Mouse (Mus musculus) heart, adult 18-20 months (tissue): ENCODE measurements around the gene Nectin1. TPM values are rescaled to one million over a fixed set of nuclear protein-coding genes. Genes with fewer than 3 reads are reported as not detected.
A peak's percentile ranks its signal among the peaks of the same experiment; 100 is the strongest.

Experiments
- DNase-seq, 2 experiments: peaks; one replicate each; pipeline ENCODE4 v3.0.0; 2021 to 2022; ENCODE audit warnings: mixed read lengths in 1 of 2
- total RNA-seq, 2 experiments: library from RNA; stranded (reverse); gene quantifications; 2 replicates each; pipeline ENCODE4 v1.2.3; 2021

Nectin1 gene
- total RNA-seq, 2 experiments from 2014 or later, result 3.8 to 4.0 TPM

DNA sequence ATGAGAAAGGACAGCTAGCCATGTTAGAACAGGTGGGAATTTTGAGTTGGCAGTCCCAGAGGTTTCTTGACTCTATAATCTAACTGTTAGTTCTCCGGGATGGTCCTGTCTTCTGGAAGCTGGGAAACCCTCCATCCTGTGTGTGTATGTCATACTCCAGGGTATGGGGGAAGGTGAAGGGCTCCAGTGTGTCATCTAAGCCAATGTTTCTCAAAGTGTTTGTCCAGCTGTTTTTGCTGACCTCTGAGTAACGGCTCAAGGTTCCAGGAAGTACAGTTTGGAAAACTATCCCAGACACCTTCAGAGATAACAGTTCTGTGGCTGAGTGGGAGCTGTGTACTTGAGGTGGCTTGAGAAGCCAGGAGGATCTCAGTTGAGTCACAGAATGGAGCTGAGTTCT, 56.7 kb downstream of the Nectin1 start:
- DNase-seq, result no peak

DNA sequence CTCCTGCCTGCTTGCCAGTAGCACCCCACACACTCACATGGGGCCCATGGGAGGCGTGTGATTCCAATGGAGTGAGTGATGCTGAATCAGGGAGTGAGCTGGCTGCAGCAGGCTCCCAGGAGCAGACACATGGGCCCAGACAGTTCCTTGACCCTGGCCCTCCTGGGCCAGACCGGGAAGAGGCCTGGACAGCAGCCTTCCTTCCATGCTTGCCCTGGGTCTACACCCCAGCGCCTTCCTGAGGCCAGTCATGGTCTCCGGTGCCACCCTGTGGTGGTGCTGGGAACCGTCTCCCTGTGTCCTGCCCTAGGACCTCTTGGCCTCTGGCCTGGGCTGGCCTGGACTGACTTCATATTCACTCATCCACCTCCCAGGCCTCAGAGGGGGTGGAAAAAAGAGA, 58.1 kb downstream of the Nectin1 start:
- peak; percentile 87 to 88 for DNase-seq

DNA sequence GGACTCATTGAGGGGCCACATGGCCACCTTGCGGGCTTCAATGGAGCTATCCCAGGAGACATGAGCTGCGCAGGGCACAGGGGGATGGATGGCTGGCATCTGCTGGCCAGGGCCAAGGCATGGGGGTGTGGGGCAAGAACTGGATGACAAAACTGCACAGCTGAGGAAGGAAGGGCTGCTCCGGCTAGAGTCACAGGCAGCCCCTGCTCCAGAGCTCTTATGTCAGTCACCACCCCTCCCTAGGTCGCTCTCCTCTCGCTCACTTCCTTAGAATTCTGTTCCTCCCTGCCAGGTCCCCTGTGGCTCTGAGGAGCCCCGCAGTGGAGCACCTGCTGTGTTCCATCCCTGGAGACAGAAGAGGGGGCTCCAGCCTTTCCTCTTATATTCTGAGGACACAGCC, 63.8 kb downstream of the Nectin1 start:
- no peak for DNase-seq

DNA sequence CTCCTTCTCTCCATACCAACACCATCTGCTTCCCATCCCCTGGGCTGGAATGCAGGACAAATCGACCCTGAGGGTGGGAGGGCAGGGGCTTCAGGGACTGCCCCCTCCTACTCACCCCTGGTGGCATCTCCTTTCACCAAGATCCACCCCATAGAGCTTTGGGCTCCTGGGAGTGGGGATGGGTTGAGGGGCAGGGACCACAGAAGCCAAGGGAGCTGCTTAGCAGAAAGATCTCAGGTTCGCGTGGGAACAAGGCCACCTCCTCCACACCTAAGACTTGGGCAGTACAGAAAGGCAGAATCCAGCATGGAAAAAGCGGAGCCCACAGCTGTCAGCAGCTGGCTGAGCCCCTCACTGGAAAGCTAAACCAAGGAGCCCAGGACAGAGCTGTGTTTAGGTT, 64.3 kb downstream of the Nectin1 start:
- DNase-seq, result no peak

DNA sequence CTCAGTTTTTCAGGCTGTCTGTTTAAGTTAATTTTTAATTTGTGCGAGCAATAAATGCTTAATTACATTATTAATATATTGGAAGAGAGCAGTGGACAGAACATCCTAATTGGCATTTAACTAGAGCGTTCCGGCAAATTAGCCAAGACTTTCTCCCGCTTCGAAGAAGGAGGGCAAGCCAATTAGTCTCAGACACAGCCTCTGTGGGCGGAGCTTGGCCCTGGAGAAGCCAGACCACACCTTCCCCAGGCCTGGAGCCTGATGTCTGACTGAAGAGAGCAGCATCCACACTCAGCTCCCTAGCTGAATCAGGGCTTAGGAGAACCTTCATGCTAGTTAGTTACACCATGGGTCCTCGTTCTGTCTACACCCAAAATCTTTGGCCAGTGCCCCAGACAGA, 64.8 kb downstream of the Nectin1 start:
- peak; percentile 30 to 35 for DNase-seq

DNA sequence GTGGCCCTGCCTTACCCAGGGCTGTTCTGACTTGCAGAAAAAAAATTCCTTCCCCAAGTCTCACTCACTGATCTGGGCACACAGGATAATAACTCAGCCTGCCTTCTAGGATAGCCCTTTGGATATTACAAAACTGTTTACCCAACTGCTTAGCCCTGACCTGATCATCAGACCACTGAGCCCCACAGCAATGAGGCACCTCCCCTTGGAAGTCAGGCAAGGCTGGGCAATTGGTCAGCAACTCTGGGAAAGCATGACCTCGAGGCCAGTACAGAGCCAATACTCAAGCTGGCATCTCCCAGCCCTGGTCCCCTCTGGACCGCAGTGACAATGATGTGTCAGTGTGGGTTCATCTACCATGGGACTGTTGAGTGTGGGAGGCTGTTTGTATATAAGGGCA, 69.4 kb downstream of the Nectin1 start:
- no peak for DNase-seq

DNA sequence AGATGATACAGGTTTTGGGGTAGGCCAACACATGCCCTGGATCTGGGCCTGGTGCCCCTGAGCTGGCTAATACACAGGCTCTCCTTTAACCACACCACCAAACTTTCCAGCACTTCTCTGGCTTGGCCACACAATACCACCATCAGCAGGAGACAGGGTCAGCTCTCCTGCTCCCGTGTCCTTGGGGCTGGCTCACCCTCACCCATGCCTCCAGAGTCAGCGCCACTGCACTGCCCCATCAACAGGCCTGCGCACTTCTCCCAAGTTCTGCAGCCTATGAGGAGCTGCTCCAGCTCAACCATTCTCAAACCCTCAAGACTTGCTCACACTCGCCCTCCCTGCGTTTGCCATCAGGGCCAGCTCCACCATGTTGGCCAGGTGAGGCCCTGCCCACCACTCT, 78.4 kb downstream of the Nectin1 start:
- DNase-seq, result no peak

DNA sequence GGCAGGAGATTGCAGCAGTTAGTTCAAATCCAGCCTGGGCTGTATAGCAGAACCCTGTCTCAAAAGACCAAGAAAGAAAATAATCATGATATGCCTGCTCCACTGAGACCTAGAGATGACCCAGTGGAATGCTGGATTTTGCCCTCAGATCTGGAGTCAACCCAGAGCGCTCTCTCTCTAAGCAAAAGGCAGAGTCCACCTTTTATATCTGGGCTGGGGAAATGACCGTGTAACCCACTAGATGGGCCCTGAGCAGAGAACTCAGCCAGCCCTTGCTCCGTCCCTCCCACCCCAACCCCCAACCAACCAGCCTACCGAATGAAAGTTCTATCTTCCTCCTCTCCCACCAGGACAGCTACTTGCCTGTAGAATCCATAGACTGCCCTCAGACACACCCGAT, 81.4 kb downstream of the Nectin1 start:
- no peak for DNase-seq

DNA sequence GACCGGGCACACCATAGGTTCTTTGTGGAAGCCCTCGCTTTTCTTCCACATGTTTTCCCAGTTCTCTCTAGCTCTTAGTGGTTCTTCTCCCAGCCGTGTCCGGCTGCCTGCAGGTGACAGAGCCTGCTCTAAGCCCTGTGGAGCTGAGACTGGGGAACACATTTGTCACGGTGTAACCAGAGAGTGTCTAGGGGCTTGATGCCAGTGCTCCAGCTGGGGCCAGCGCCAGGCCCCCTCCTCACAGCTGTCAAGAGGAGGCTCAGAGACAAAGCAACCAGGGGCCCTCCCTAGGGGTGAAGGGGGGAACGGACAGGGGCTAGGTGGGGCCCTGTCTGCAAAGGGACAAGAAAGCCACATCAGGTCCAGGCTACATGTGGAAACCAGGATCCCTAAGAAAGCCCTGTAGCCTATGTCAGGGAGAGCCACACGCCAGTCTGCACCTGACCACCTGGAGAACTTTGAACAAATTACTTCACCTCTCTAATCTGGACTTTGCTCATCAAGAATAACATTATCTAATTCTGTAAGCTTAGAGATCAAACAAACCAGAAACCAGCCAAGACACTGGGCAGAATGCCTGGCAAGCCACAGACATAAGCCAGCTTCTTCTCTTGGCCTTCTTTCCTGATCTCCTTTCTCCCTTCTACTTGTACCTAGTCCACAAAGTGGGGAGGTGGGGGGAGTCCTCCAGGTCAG, 82.9 kb downstream of the Nectin1 start:
- DNase-seq, result no peak

DNA sequence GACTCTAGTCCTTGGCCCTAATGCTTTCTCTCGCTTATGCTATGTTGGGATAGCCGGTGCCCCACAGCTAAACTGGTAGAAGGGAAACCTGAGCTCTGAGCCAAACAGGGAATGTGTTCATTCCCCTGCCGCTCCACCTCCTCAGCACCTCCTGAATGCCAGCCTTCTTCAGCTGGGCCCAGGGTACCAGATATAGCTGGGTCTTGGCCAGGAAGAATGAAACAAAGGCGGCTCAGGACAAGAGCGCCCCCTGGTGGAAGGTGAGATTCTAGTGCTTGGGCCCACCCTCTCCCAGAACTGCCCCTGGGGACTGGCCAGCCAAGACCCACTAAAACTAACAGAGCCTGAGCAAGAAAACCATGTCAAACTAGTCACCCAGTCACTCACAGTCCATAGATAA, 83.8 kb downstream of the Nectin1 start:
- peak; percentile 40 to 70 for DNase-seq

DNA sequence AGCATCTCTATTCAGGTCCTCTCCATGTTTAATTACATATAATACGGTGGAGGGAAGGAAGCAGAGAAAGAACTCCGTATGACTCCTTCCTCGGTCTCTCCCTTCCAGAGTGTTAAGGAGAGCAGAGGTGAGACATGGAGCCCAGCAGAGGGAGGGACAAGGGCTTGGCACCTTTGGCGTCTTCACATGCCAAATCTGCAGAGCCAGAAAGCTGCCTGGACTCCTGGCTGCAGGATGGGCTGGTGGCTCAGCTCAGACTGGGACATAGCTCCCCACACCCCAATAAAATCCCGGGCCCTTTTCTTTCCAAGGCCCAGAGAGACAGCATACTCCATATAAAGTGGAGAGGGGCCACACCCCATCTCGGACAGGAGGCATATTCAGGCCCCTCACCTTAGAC, 85.2 kb downstream of the Nectin1 start:
- peak in 1 of 2 experiments; percentile 13 for DNase-seq

DNA sequence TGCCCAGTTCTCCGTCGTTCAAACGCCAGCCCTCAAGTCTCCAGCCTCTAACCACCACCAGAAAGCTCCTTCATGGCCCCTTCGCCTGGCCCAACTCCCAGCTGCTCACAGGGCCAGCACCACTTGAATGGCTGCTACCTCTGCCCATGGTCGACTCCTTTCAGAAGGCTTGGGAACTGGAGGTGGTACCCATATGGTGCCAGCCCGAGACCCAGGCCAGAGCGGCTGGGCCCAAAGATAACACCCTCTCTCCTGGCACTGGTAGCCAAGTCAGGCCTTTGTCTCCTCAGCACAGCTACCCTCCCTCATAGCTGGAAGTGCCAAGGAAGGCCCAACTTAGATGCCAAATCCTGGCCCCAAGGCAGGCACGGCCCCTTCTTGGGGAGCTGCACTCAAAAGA, 89.4 kb downstream of the Nectin1 start:
- no peak for DNase-seq

DNA sequence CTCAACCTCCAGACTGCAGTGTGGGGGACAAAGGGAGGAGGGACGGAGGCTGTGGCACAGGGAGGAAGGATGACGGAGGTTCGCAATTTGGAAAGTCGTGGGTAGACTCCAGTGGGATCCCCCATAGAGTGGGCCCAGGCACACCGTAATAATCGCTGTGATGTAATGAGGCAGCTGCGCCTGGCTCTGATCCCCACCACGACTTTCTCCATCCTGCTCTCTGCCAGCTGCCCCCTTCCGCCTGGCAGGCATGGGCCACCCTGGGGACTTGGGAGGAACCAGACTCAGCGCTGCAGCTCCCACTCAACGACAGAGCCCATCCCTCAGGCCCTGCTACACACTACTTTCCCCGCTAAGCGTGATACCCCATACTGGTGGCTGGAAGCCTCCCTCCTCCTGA, 90.5 kb downstream of the Nectin1 start:
- DNase-seq, result no peak

DNA sequence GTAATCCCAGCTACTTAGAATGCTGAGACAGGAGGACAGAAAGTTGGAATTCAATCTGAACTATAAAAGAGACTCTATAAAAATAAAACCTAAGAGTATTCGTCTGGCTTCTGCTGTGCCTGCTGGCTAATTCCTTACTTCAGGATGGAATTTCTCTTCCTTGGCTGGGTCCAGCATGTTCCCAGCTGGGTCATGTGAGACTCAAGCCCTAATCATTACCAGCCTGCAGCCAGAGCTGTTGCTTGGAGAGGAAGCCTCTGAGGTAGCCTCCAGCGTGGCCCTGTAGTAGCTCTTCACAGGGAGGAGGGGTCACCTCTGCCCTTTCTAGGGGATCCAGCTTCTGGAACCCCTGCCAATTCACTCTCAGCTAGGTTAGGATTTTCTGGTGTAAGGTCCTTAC, 94.8 kb downstream of the Nectin1 start:
- DNase-seq, result peak in 1 of 2 experiments; percentile 9

DNA sequence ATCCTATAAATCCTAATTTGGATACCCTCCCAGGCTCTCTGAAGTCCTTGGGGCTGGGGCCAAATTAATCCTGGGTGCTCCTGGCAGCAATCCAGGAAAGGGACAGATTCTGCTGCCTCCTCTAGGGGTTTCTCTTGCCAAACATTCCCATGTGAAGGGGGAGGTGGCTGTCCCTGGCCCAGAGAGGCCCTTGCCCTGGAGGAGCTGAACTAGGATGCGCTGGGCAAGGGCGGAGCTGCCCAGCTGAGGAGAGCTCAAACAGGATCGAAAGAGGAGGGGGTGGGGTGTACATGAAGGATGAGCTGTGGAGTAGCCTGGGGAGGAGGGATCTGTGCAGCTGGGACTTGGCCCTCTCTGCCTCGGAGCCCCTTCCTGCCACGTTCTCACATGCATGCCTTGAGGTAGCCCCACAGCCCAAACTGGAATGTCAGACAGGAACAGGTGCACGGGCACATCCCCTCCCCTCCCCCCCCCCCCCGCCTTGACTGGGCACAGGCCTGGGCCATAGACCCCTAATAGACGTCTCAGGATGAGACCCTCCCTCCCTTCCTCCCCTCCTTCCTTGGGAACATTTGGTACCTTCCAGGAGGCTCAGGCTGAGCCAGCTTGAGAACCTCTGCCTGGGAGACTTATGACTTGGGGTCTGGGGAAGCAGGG, 99.3 kb downstream of the Nectin1 start:
- DNase-seq, result no peak

DNA sequence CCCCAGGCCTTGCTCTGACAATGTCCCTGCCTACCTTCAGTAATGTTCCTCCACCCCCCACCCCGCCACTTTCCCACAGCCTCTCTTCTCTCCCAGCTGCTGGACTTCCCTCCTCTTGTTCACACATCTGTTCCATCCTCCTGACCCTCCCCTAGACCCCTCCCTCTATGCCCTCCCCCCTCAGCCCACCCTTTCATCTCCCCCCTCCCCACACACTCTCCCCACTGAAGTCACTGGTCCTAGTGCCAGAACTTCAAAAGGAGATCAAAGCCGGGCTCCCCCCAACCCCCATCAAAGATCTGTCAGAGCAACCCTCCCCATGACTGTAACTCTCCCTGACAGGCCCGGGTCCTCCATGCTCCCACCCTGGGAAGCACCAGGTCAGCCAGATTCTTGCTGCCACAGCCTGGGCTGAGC, 99.9 kb downstream of the Nectin1 start:
- DNase-seq, result no peak

DNA sequence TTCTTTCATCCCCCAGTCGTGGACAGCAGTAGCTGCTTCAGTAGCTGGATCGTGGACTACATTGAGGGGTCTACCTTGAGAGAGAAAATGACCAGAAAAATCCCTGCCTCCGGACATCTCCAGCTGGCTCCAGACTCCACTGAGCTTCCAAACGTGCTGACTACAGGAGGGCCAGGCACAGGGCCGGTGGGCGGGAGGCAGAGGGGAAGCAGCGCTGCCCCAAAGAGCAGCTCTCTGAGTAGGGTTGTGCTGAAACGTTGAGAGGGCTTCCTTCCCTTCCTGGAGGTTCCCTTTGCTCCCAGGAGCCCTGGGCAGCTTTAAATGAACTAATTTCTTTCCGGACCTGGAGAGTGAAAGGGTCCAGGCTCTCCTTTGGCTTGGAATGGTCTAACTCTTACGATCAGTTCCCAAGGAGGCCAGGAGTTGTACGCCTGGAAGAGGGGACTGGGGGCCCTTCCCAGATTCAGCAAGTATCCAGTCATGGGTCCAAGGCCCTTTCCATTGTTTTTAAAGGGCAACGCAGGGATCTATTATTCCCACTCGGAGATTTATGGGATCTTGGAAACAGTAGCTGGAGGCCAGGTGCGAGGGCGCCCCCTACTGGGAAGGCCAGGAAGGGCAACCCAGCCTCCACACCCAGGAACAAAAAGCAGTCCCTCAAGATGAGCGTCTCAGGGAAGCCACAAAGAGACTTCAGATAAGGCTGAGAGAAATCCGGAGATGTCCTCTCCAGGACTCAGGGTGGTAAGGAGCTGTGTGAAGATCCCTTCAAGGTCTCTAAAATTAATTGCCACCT, 102.1 kb downstream of the Nectin1 start:
- peak; percentile 18 to 66 for DNase-seq

DNA sequence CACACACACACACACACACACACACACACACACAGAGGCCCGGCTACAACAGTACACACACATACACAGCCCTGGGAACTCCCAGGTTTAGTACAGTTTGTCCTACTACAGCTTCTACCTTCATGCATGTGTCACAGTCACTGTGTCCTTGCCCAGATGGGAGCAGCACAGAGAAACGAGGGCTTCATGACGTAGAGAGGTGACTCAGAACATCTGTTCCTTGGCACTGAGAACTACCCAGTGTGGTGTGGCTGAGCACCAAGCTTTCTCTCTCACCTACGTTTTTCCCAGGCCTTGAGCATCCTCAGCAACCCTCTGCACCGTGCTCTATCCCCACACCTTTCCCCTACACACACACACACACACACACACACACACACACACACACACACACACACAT, 104.1 kb downstream of the Nectin1 start:
- peak in 1 of 2 experiments; percentile 14 for DNase-seq

DNA sequence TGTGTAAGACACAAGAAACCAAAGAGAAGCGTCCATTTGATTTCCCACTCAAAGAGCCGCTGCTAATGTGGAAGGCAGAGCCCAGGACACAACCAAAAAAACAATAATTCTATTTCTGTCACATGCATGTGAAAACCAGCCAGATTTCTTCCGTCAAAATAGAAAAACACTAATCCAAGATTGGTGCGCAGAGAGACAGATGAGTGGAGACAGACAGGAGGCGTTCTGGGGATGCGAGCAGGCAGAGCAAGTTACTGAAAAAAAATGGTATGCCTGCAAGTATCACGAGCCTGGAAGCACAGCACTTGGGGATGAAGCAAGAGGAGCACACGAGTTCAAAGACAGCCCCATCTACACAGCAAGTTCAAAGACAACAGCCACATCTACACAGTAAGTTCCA, 106.5 kb downstream of the Nectin1 start:
- no peak for DNase-seq

DNA sequence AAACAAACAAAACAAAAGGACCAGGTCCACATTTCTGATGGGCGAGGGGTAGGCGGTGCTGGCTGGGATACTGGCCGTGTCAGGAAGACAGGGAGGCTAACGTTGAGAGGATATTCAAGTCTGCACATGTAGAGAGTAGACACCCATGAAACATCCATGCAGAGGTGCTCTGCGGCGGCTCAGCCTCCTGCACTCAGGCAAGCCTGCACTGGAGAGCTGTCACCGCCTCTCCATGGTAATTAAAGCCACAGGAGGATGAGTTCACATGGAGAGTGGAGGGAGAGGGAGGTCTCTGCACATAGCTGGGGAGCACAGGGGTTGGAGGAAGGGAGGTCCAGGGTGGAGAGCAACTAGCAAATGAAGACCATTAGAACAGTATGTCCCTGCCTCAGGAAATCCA, 107.4 kb downstream of the Nectin1 start:
- DNase-seq, result no peak

DNA sequence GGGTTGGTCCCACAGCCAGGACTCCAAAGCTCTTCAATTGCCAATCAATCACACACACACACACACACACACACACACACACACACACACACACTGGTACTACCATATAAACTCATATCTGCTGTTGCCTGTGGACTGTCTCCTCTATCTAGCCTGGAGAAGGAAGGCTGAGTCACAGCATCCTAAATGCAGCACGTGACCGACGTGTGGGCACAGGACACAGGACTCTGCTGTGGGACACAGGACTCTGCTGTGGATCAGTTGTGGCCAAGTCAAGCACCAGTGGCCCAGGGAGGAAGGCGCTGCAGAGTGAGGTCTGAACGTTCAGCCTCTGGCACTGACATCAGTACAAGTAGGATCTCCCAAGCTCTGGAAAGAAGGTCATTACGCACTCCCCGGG, 112.1 kb downstream of the Nectin1 start:
- no peak for DNase-seq
